Mouse (Mus musculus) thymus, postnatal 25 days (tissue): ENCODE data around the gene Mucl1.
"Not testable (repeated sequence)": the region's sequence is repeated elsewhere in the genome, so short reads cannot be mapped to it uniquely, and the experiment has no call there.

ENCODE experiments used
- DNase-seq: peaks from one replicate; pipeline ENCODE4 v3.0.0; 2022

Gene Mucl1

GRCm38 (mm10) chr15:103755369-103755768 lies at the start of gene Mucl1:
Gene Mucl1, minus strand, starts transcription at chr15:103755469.
- no peak for DNase-seq

- peak; percentile 34 for DNase-seq
Measured at GRCm38 (mm10) chr15:103766836-103767235, 11.6 kb upstream of the Mucl1 start.

- DNase-seq = not testable (repeated sequence)
Measured at GRCm38 (mm10) chr15:103716861-103717260, 38.4 kb downstream of the Mucl1 start.
